Mouse (Mus musculus) Patski (cell line): ENCODE data around the gene Gm20807. TPM values are rescaled to one million over a fixed set of nuclear protein-coding genes. Genes with fewer than 3 reads are reported as not detected.
"Not testable (repeated sequence)": the region's sequence is repeated elsewhere in the genome, so short reads cannot be mapped to it uniquely, and the experiment has no call there.

Source experiments
- ATAC-seq: fragments of 100-300 bp; one replicate; pipeline ENCODE4 v1.8.0; 2021
- CTCF ChIA-PET: fragments of 350-600 bp; sonication (Branson Sonifier 250); formaldehyde crosslinking; loops from one replicate; lab custom pipeline; 2022; ENCODE audit warnings: inconsistent platforms; lab: Charles Lee
- POLR2A ChIA-PET: fragments of 350-600 bp; sonication (Branson Sonifier 250); formaldehyde crosslinking; loops from one replicate; lab custom pipeline; 2022; ENCODE audit warnings: antibody characterized with exemption, inconsistent platforms; lab: Charles Lee
- DNase-seq: peaks from one replicate; pipeline ENCODE4 v3.0.0-alpha.2; 2011; ENCODE audit warnings: low read depth, low spot score
- H3K27me3 ChIP-seq: fragments of 371-371 bp; one replicate; pipeline ENCODE4 v1.5.1; 2021
- in situ Hi-C: fragments of 300-500 bp; cut with MboI; formaldehyde crosslinking; loops from 3 replicates; pipeline ENCODE4 v1.11.1; 2018; ENCODE audit warnings: low pct_unique_long_range_greater_than_20kb, mixed read lengths
- polyA plus RNA-seq: library from polyadenylated mRNA; unstranded; gene quantifications from one replicate; pipeline ENCODE4 v1.2.3, GENCODE M21; 2021

Gene Gm20807
- not detected for polyA plus RNA-seq

DNA sequence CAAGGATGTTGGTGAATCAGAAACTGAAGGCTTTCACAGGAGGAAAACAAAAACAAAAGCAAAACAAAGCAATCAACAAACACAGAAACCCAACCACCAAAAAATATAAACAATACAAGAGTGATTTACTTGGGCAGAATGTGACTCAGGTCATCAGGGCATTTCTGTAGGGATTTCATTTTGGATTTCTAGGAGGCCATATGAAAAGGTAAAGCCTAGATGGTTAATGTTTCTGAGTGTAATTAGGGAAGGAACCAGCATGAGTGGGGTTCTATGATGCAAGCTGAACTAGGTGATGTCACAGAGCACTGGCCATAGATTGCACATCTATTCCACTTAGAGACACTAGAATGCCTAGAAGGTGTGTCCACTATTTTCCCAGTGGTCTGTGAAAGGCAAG lies at the start of gene Gm20807:
TSS of gene Gm20807 (plus strand) at position 301 of the 400 bp plus-strand sequence.
- in situ Hi-C loops, POLR2A ChIA-PET, H3K27me3 ChIP-seq, CTCF ChIA-PET, DNase-seq, ATAC-seq: not testable (repeated sequence)

Other genes with a start within 250 kb of the Gm20807 start
- gene Gm21891, start 90.6 kb downstream of the Gm20807 start, polyA plus RNA-seq, result not detected
- not detected for gene Gm21425, start 119.1 kb downstream of the Gm20807 start, polyA plus RNA-seq
- not detected for gene Gm21828, start 181.0 kb downstream of the Gm20807 start, polyA plus RNA-seq
- gene Gm21440, start 209.5 kb downstream of the Gm20807 start, polyA plus RNA-seq, result not detected
- not detected for gene Gm21454, start 209.6 kb downstream of the Gm20807 start, polyA plus RNA-seq